Mouse (Mus musculus) thymus, adult 18-20 months (tissue): ENCODE data around the gene Bcan.
A peak's percentile ranks its signal among the peaks of the same experiment; 100 is the strongest.

Experiments
- DNase-seq, 2 experiments: peaks; one replicate each; pipeline ENCODE4 v3.0.0; 2022; ENCODE audit warnings: mixed read lengths in 2 of 2

The Bcan gene

DNA sequence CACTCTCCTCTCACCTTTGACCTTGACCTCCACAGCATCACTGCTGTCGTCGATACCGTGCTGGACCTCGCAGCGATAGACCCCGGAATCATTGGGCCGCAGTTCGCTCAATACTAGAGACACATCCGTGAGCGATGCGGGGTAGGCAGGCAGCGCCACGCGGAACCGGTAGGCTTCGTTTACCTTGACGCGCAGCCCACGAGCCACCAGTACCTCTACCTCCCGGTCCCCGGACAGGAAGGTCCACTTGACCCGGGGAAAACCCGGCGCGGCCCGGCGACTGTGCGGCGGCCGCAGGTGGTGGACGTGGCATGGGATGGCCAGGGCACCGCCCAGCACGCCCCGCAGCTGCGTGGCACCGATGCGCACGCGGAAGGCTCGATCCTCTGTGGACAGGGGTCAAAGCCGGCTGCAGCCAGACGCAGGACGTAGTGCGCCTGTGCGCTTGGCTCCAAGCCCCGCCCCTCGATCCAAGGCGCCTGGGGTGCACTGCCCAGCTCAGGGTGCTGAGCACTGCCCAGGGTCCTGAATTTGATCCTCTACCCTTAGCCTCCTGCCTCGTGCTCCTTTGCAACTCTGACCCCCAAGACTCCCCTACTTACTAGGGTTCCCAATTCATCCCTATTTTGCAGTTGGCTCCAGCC, 2.9 kb downstream of the Bcan start:
- no peak for DNase-seq

DNA sequence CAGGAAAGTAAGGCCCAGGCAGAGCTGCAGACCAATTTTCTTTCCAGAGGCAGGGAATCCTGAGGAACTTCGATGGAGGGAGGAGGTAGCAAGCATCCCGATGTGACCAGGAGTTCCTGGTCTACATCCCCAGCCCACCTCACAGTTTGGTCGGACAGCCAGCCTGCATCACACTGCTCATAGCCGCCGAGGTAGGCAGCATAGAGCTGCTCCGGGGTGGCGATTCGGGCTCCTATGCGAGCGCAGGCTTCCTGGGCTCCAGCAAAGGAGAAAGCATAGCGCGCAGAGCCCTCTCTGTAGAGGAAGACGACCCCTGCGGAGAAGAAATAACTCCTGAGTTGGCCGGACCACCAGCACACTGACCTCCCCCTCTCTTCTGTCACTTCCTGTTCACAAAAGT, 3.6 kb downstream of the Bcan start:
- DNase-seq: no peak

DNA sequence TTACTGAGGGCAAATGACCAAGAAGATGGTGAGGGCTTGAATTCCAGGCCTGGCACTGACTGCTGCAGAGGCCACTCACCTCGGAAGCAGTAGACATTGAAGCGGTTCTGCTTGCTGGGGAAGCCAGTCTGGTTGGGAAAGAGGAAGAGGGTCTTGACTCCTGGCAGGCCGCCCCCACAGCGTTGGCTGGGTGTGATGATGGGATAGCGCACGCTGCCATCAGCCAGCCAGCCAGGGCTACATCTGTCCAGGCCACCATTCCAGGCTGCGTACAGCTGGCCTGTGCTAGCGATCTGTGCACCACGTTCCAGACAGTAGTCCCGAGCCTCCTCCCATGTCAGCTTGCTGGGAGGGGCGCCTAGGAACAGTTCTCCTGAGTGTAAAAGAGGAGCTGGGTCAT, 4.7 kb downstream of the Bcan start:
- DNase-seq: no peak

DNA sequence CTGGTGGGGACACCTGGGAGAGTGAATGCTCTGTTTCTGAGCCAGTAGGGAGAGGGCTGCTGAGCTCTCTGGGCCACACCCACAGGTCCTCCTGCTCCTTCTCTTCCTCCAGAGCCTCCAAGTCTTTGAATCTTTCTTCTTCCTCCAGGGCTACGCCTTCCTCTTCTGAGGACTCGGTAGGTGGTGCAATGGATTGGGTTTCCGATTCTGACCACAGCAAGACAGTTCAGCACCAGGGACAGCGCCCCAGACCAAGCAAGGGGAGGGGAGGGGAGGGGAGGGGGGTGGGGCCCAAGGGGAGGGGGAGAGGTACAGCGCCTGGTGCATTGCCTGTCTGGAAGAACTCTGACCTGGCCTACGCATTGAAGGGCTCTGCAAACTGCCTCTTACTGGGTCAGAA, 6.6 kb downstream of the Bcan start:
- DNase-seq: no peak

DNA sequence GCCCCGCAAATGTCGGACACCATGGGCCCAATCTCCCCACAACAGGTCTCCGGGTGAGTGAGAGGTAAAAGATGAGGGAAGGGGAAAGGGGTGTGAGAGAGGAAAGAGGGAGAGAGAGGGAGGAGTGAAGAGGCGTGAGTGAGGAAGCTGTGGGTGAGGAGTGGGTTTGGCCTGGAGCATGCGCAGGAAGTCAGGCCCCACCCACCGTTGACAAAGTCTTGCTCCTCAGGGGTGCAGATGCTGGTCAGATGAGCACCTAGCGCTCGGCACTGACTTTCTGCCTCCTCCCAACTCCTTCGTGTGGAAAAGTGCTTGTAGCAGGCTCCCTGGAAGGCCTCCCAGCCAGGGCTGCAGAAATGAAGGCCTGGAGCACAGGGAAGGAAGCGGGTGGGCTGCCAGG, 10.1 kb downstream of the Bcan start:
- no peak for DNase-seq

DNA sequence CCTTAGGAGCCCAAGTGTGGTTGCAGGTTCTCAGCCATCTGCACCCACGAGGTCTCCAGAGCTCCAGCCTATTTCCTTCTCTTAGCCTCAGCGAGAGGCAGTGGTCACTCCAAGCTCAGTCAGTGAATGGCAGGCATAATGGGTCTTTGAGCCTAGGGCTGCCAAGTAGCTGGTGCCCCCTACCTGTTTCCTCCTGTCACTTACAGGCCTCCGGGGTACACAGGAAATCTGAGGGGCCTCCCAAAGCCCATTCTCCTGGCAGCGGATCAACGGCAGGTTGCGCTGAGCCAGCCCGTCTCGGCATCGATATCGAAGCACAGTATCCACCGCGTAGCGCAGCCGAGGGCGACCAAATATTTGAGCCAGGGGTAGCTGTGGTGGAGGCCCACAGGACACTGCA, 12.0 kb downstream of the Bcan start:
- no peak for DNase-seq

DNA sequence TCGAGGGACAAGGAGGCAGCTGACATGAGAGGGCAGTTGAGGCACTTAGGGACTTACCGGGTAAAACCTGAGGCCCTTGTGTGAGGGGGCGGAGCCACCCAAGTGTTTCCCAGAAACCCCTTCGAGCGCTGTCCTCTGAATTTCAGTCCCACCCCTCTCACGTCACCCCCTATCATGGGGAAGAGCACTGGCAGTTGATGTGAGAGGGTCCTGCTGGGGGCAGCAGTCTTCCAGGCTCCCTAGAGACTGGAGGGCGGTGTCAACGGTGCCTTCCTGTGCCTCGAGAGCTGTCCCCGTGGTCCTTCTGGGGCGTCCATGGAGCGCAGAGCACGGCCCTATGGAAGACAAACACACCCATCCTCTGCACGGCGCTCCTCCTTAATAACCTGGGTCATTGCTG, 12.4 kb downstream of the Bcan start:
- DNase-seq: no peak

DNA sequence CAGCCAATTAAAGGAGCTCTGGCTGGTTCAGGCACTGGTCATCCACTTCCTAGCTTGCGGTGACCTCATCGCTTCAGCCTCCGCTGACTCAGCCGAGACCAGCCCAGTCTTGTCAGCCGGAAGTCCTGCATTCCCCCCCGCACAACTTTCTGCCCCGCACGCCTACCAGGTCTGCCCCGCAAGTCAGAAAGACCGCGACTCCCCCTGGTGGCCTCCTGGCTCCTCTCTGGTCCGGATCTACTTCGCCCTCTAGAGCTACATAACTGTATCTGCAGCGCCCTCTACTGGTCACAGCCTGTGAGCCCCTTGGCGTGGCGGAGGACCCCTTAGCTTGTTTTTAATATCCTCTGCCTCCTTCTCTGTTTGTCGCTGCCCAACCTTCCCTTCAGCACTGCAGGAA, 13.2 kb downstream of the Bcan start:
- DNase-seq: peak; percentile 60 to 75

DNA sequence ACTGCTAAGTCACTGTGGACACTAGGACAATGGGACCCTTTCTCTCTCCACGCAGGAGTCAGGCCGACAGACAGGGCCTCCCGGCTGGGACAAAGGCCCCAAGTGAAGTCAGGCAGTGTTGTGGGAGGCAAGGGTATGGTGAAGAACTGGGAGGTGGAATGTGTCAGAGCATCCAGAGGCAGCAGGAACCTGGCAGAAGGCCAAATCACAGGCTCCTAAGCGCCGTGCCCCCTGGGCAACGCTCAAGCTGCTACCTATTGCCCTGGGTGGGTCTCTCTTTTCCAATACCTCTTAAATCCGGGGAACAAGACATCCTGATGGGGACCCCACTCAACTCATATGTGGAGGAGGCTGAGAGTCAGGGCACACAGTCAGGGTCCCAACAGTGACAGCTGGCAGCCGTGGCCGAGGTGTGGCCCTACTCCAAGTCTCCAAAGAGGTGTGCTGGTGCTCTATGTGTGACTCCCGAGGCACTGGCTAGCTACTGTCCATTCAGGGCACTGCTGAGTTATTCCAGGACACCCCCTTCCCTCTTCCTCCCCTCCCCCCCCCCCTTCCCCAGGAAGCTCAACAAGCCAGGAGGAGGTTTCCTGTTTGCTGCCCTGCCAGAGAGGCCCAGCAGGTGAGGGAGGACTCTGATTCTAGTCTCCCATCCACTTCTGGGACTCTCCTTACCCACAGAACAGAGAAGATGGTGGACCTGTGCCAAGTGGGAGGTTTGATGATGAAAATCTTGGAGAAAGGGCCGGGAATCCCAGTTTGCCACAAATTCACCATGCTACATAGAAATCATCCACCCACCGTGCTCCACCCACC, 14.3 kb downstream of the Bcan start:
- DNase-seq: no peak

DNA sequence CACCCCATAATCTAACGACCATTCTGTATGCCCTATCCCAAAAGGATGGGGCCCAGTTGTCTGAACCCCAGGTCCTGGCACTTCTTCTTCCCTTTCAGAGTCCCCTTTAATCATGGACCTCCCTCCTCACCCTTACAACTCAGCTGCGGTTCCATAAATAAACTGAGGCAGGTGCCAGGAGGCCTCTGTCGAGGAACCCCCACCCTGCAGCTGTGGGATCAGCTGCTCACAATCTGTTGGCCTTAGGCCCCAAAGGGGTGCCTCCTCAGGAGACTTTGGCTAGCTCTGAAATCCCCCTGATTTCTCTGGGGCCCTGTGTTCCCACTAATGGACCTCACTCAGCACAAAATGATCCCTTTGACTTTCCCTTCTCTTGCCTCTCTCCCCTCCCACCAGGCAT, 15.9 kb downstream of the Bcan start:
- DNase-seq: no peak

DNA sequence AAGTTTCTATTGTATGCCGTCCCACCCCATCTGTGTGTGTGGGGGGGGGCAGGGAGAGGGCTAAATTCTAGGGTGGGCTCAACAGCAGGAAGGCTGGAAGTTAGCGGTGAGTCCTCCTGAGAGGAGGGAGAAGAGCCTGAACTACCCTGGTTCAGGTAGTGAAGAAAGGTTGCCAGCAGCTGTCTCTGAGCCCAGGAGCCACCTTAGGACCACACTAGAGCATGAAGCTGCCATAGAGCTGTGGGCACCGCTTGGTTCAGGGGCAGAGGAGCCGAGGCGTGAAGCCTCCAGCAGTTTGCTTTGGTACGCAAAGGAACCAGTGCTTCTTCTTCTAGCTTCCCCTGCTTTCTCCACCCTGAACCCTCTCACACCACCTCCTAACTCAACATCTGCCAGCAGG, 16.4 kb downstream of the Bcan start:
- no peak for DNase-seq

DNA sequence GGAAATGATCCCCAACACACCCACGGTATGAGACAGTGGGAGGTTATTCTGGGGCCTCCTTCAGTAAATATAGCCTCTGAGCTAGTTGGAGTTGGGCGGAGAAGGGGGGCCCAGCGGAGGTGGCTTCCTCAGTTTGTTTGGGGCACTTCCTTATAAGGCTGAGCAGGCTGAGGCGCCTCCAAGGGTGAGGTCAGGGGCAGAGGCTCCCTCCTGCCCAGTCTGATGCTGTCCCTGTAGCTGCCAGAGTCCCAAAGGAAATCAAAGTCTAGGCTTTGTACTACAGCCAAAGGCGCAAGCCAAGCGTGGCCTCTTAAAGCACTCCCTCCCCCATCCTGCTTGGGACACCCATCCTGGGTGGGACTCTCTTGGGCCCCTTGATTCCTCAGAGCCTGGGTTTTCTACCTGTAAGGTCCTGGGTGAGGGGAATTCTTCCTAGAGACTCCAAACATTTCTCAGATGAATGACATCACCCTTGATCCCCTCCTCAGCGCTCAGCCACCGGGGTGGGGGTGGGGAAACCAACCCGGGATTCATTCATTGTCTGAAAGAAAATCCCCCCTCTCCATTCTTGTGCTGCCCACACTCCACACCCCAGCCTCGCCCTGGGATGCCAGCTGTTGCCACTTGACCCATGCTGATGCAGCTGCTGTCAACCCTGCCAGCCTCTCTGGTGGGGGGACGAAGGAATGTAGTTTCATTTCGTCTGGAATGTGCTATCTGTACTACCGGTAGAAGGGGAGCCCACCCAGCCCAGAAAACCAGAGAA, 17.0 kb downstream of the Bcan start:
- DNase-seq: no peak

DNA sequence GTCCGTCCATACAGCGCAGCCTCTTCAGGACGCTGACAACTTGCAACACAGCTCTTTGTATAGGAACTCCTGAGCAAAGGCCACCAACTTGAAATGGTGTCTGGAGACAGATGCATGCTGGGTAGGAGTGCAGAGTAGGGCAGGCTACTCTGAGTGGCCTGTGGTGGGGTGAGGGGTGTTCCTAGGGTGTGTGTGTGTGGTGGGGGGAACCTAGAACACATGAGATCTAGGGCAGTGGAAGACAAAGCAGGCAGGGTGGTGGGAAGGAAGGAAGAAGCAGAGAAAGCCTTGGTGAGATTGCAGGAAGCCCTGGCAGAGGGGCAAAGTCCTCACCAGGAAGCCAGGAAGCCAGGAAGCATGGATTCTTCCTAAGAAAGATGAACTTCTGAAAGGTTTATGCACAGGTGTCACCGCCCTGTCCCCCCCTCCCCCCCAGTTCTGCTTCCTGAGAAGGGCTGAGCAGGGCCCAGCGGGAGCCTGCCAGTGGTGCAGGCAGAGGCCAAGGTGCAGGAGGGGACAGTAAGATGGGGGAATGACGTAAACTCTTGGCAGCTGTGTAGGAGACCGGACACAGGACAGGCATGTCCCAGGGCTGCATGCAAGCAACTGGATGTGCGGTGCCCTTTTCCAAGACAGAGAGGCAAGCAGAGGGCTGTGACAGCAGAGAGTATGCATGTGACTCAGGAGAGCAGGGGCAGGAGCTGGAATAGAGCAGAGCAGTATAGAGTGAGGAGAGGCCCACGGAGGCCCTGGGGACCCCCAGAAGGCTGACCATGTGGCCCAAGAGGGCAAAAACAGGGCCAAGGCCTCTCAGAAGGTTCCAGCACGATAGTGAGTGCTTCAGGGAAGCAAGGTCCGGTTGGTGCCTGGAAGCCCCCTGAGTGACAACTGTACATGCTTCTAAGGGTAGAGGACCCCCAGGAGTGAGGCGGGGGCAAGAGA, 17.9 kb downstream of the Bcan start:
- no peak for DNase-seq

DNA sequence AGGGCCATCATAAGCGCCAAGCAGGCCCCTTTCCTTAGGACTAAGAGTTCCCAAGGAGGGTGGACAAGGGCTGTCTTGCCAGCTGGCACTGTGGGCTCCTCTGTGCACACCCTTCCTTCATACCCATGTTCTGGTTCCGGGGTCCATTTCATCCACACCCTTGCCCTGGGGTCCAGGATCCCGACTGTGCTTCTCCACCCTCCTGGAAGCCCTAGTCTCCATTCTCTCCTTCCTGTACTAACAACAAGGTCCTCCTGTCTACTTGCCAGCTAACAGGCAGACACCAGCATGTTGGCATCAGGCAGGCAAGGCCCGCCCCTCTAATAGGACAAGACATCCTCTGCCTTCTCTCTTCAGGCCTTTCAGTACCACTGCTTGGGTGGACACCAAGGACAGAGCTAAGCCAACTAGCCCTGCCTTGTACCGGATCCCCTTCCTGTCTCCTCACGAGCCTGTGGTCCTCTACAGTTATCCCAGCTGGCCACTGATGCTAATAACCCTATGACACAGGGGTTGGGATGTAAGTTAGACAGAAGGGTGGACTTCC, 18.7 kb downstream of the Bcan start:
- no peak for DNase-seq

DNA sequence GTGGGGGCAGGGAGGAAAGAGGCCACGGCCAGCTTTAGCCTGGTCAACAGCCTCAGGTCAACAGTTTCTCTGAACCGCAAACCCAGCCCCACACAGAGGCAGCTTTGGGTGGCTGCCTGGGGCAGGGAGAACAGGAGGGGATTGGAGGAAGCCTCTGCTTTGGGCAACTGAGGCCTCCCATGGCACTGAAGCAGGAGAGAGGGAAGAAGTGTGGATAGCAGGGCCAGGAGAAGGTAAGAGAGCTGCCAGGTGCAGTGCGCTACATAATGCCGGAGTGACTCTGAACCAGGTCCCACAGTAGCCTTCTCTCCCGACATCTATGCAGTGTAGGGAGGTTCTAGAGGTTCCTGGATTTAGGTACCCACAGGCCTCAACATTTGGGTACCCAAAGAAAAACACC, 19.3 kb downstream of the Bcan start:
- DNase-seq: no peak

DNA sequence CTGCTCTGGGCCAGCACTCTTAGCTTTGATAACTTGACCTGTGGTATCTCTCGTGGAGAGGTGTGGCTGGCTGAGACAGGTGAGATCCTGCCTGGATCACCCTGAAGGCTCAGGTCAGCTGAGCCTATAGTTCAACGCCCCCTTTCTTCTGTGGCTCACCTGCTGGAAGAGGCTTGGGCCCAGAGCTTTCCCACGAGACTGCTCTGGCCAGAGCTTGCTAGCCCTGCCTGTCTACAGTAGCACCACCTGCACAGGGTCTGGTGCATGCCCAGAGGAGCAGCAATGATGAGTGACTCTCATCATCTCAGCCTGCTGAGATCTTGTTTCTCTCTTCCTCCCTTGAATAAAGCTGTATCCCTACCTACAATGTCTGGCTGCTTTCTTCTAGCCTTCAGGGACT, 19.9 kb downstream of the Bcan start:
- DNase-seq: no peak

DNA sequence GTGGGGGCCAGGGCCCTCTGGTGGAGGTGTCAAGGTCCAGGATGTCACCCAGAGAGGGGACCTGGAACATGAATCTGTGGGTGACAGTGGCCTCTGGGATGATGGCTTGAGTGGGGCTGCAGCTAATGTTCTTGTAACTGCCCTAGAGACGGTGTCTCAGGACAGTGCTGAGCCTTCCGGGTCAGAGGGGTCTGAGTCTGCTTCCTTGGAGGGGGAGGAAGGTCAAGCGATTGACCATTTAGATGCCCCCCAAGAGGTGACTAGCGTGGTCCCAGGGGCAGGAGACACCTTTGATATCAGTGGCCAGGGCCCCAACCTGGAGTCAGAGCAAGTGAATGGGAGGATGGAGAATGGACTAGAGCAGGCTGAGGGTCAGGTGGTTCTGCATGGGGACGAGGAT, 20.5 kb downstream of the Bcan start:
- no peak for DNase-seq

DNA sequence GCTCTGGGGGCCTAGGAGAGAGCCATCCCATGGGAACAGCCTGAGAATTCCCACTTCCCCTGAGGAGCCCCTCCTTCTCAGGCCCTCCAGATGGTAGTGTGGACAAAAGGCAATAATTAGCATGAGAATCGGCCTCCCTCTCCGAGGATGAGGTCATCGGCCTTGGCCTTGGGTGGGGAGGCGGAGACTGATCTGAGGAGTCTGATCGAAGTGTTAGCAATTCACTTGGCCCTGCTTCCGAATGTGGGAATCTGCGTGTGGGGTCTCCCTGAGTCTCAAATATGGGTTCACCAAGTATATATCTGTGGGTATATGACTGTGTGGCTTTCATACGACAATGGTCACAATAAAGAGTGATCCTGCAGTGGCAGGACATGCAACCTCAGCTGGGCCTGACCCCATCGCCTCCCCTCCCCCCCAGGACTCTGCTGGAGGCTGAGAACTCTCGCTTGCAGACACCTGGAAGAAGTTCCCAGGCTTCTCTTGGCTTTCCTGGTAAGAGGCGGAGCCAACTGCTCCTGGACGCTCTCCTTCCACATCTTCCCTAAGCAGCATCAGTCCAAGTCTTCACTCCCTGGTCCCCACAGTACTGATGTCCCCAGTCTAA, 25.5 kb downstream of the Bcan start:
- DNase-seq: no peak

DNA sequence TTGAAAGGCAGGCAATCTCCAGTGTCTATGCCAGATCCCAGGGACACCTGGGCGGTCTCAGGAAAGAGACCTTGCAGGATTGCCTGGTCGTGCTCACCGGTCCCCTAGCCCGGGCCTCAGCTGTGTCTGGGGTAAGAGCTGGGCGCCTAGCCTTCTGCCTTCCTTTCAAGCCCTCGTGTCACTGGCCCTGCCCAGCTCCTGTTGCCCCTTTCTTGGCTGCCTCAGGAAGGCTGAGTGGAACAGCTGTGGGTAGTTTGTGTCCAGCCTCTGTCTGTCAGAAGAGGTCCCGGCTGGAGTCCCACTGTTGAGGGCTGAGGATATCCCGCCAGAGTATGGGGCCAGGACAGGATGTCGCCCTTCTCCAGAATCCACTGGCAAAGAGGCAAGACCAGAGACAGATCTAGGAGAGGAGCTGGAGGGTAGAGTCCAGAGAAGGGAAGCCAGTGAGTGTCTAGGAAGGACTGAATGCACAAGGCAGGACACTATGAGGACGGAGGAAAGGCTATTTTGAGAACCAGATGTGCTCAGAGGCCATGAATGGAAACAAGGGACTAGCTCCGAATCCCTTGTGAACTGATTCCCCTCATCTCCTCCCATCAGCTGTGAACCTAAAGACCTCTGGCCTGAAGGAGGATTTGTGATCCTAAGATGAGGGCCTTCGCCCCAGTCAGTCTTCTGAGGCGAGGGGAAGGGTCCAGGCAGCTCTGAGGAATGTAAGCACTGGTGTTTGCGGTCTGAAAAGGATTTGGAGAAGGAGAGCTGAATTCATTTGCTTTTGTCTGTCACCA, 26.2 kb downstream of the Bcan start:
- DNase-seq: no peak

DNA sequence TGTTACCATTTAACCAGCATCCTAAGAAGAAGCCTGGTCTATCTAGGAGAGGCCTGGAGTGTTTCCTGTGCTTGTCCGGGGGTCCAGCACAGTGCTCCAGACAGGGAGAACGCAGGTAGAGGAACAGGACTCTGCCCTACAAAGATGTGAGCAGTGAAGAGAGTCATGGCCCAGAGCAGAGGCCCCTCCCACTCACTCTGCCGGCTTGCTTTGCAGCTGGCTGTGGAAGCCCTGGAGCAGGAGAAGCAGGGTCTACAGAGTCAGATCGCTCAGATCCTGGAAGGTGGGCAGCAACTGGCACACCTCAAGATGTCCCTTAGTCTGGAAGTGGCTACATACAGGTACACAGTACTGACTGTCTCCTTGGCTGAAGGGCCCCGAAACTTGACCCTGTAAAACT, 27.3 kb downstream of the Bcan start:
- no peak for DNase-seq

DNA sequence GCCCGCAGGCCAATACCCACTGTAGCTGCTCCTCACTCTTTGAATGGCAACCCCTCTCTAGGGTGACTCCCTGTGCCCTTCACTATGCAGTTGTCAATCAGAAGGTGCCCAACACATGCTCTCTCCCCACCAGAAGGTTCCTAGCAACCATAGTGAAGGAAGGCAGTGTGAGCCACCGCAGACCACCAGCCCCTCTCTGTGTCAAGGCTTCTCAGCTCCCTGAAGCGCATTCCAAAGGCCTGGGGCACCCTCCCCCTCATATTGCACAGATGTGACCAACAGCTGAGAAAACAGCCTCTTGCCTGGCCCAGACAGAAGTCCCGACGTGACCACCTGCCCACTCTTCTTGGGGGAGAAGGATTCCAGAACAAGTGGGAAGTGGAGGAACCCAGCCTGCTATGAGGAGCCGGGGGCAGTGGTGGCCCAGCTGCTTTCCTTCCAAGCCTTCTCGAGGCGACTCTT, 27.8 kb downstream of the Bcan start:
- DNase-seq: no peak
